Mouse (Mus musculus) c-Kit-negative CD71-positive TER-119-positive erythroid progenitor cells, embryonic 14.5 days (primary cell): ENCODE measurements around the gene Psph.
A peak's percentile ranks its signal among the peaks of the same experiment; 100 is the strongest.
"Not testable (repeated sequence)": the region's sequence is repeated elsewhere in the genome, so short reads cannot be mapped to it uniquely, and the experiment has no call there.

ENCODE experiments used
- DNase-seq: peaks from one replicate; pipeline ENCODE4 v3.0.0-alpha.2; 2013; ENCODE audit warnings: low read depth, low spot score

The Psph gene

DNA sequence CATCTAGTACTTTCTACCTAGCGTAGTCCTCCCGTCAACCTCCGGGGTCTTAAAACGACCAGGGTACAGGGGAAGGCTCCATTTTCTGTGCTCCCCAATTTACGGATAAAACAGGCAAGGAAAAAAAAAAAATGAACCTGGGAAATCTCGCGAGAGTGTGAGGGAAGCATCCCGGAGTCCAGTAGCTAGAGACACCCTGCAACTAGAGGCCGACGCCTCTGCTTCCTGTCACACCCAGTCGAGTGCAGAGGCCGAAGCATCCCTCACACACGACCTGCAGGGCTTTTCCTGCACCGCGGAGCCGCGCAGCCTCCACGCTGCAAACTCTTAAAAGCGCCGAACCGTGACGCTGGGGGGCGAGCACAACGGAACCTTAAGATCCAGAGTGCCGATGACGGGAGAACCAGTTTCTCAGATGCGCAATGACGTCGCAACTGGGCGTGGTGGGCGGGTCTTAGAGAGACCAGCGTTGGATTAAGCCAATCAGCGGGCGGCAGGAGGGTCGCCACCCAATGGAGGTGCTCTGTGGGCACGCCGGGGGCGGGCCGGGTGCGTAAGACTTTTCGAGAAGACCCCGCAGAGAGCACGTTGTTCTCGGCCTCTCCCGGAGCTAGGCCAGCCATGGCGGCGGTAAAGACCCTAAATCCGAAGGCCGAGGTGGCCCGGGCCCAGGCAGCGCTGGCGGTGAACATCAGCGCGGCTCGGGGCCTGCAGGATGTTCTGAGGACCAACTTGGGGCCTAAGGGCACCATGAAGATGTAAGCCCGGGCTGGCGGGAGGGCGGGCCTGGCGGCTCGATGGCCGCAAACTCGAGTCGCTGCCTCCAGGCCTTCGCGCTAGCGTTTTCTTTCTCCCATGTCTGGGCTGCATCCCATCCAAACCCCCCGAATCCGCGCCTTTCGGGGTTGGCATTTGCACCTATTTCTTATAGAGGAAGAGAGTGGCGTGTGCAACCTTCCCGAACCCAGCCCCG lies at the start of gene Psph:
Gene Psph, minus strand, starts transcription at position 632 of the 973 bp plus-strand sequence.
- peak; percentile 98 for DNase-seq

DNA sequence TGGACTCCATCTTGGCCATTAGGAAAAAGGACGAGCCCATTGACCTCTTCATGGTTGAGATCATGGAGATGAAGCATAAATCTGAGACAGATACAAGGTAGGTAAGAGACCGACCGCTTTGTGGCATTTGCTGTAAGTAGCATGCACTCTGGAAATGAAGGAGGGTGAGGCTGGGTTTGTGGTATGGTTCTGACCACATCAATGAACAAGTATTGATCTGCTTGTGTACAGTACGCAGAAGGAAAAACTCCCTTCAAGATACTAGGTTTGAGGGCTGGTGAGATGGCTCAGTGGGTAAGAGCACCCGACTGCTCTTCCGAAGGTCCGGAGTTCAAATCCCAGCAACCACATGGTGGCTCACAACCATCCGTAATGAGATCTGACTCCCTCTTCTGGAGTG lies 3.3 kb upstream of the Psph start:
- not testable (repeated sequence) for DNase-seq

DNA sequence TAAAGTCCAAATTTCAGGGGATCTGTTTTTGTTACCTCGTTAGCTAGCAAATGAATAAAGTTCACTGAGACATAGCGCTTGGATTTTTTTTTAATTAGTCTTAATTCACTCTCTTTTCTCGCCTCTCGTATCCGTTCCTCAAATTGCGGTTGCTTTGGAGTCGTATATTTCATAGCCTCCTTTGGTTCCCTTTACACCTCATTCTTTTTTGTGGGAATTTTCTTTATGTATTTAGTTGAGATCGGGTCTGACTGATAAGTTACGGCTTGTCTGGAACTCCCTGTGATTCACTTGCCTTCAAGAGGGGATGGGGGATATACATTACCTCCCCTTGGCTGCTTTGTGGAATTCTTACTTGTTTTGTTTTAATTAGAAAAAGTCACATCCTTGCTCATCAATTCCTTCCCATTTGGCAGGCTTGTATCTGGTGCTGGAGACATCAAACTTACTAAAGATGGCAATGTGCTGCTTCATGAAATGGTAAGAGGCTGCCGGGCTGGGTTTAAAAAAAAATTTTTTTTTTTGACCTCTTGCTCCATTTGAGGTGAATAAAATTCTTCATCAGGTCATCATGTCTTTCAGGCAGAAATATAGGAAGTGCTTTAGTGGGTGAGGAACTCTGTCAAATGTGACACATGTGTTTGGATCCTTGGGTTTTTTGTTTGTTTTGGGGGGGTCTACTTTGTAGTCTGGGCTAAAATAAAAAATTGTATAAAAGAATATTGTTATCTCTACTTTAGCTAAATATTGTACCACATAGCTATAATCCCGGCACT lies 757 bp upstream of the Psph start:
- DNase-seq, result no peak

DNA sequence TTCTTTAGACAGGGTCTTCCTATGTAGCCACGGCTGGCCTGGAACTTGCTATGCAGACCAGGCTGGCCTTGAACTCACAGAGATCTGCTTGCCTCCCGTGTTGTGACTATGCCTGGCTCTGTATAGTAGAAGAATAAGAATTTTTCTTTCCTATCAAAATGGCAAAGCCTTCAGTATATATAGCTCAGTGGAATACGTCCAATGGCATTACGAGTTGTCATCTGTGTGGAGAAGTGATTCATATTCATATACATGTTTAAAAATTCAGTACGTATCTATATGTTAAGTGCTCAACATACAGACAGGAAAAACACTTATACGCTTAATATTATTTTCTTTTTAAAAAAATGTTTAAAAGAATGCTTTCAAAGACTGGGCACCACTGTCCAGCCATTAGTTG lies 1.1 kb downstream of the Psph start:
- DNase-seq, result no peak

DNA sequence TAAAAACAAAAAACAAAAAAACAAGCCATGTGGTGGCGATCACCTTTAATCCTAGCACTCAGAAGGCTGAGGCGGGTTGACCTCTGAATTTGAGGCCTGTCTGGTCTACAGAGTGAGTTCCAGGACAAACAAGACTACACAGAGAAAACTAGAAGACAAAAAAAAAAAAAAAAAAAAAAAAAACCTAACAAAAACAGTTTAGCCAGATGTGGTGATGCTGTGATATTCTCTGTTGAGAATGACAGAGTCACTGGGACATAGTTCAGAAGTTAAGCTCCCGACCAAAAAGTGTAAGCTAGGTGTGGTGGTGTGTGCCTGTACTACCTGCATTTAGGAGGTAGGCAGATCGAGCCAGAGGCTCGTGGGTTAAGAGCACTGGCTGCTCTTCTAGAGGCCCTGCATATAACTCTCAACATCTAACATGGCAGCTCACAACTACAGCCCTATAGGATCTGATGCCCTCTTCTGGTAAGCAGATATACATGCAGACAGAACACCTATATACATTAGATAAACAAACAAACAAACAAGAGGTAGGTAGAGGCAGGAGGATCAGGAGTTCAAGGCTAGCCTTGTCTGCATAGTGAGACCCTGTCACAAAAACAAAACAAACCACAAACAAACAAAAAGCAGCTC lies 1.9 kb downstream of the Psph start:
- no peak for DNase-seq

DNA sequence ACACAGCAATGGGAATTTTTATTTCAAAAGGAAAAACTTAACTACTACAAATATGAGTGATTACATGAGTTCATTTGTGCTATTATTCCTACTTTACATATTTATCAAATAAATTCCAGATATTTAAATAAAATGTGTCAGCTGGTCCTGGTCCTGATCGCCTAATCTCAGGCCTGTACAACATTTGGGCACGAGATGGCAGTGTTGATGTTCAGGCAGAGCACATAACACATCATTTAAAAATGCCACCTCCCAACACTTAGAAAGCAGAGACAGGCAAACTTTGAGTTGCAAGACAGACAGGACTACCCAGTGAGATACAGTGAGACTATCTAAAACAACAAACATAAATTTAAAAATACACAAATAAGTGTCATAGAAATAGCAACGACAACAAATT lies 5.0 kb downstream of the Psph start:
- DNase-seq, result no peak

DNA sequence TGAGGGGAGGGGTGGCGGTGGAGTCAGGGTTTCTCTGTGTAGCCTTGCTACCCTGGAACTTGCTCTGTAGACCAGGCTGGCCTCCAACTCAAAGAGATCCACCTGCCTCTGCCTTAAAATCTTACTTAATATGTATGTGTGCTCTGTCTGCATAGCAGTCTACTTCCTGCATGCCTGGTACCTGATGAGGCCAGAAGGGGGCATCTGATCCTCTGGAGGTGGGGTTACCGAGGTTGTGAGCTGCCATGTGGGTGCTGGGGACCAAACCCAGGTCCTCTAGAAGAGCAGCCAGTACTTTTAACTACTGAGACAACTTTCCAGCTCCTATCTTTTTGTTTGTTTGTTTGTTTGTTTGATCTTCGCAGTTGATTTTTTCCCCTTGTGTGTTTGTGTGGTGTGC lies 7.1 kb downstream of the Psph start:
- DNase-seq, result no peak

DNA sequence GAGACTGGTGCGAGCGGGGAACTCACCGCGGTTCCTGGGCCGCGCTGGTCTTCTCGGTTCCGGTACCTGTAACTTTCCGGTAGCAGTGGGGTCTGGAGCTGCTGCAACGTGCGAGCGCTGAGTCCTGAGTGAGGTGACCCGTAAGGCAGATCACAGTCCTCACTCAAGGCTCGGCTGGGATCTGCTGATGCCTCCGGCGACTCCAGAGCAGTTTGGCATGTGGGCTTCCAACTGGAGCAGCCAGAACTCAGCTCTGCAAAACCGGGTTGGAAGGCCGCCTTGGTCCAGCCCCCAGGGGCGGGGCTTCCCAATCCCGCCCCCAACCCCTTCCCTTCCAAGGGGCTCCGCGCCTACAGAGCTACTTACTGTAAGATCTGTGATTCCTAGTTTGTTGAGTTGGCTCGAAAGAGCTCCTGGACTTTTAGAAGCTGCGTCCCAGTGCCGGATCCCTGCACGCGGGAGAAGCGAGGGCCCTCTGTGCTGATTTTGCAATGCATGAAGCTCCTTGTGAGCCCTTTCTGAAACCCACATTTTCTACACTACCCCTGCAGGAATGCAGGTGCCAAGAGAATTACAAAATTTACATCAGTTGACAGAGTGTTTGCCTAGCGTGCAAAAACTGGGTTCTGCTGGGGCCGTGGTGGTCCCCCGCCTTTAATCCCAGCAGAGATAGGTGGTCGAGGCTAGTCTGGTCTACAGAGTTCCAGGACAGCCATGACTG lies 8.1 kb downstream of the Psph start:
- peak; percentile 39 for DNase-seq

DNA sequence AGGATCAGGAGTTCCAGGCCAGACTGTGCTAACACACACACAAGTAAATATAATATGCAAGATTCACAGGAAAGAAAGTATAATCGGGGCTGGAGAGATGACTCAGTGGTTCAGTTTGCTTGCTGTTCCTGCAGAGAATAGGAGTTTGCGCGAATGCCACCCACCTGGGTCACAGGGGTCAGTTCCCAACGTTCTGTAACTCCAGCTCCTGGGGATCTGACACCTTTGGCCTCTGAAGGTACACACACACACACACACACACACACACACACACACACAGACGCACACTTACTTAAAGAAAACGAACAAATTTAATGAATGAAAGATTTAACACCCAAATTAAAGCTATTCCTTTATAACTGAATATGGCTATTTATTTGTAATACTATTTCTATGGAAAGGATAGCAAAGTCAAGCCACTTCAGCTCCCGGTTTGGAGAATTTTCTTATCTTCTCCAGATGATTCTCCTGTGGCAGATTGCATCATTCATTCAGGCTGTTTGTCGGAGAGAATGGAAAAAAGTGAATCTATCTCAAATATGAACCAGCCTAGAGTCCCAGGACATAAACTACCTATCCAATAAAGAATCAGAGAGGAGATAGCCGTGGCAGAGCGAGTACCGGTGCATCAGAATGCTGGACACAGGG lies 8.8 kb downstream of the Psph start:
- no peak for DNase-seq

DNA sequence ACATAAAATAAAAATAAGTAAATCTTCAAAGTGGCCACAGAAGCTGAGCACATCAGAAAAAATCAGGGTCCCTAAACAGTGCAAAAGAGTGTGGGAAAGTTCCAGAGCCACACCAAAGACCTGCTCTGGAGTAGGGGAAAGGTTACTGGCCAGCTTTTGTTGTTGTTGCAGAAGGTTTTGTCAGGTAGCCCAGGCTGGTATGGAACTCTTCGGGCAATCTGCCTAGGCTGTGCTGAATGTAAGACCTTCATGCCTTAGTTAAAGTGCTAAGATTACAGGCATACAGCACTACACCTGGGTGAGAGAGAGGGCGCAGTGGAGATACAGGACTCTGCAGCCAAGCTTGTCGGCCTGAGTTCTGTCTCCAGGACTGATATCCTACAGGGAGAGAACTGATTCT lies 12.6 kb downstream of the Psph start:
- no peak for DNase-seq

DNA sequence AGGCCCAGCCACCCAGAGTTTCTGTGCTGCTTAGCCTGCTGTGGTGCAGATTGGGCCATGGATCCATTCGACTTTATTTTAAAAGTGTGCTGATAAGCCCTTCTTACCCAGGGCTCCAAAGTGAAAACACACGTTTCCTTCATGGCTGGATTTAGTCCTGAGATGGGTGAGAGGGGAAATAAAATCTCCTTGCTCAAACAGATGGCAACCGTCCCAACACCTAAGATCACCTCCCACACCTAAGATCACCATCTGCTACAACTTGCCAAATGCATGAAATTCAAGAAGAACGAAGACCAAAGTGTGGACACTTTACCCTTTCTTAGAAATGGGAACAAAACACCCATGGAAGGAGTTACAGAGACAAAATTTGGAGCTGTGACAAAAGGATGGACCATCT lies 13.9 kb downstream of the Psph start:
- DNase-seq, result not testable (repeated sequence)

DNA sequence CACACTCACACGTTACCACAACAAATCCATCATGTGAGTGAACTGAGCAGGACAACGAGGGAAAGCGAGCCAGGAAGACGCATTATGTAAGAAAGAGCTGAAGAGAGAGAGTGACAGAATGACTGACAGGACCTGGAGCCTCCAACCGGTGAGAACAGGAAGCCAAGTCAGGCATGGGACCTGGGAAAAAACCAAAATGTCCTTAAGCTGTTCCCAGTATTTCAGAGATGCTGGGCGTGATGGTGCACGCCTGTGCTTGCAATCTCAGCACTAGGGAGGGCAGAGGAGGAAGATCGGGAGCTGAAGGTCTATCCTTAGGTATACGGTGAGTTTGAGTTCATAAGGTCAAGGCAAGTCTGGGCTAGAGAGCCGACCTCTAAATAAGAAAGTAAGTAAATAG lies 14.8 kb downstream of the Psph start:
- no peak for DNase-seq

DNA sequence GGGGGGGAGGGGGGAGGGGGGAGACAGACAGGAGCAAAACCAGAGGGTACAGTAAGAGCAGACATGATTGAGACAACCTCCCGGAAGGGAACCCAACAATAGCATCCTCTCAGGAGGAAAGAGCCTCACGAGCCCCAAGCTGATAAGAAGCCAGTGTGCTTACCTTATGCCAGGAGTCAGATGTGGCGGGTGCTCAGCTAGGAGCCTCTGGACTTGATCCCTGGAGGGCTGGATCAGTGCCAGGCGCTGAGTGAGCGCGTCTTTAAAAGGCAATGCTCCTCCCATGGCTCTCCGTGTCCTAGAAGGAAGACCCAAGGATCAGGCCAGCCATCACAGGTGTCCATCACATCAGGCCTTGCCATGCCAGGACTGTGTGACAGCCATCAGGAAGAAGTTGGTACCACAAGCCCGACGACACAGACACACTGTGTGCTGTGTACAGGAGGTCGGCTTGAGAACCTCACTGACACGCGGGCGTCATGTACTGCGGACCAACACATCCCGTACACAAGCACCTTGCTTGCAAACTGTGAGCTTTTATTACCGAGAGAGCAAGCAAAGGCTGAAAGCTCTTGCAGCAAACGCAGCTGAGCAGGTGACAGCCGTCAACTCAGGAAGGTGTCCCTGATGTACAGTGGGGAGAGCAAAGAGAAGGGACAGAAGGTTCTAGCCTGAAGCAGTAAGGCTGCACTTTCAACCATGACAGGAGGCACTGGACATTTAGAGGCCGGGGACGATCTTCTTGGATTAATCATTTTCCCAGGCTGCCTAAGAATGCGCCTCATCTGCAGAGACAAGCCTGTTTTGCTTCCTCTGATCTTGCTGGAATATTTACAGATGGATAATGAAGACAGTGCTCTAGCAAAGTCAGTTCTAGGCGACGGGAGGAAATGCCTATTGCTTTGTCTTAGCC lies 16.6 kb downstream of the Psph start:
- DNase-seq, result no peak

DNA sequence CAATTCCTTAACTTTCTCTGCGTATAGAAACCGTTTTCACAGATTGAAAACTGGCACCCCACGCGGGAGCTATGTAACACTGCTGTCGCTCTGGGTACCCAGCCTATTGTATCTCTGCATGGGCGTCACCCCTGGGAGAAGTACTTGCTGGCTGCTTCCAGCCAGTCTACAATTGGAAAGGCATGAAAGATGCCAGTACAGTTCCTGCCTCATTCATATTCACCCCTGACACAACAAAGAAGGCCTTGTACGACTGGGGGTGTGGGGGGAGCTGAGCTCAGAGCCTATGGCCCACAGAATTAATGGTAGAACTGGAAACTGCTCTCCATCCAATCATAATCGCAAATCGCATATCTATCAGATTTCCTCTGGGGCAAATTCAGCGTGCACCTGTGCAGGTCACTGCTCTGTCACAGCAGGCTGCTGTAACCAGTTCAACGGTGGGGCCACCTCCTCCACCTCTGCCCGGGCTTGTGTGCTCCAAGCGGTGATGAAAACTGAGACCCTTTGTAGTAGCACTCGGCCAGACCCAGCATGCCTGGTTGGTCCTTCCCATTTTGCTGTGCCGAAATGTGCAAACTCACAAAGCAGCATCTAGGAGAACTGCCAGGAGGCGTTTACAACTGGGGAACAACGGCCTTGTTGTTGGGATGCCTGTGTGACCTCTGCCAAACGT lies 25.2 kb downstream of the Psph start:
- no peak for DNase-seq

DNA sequence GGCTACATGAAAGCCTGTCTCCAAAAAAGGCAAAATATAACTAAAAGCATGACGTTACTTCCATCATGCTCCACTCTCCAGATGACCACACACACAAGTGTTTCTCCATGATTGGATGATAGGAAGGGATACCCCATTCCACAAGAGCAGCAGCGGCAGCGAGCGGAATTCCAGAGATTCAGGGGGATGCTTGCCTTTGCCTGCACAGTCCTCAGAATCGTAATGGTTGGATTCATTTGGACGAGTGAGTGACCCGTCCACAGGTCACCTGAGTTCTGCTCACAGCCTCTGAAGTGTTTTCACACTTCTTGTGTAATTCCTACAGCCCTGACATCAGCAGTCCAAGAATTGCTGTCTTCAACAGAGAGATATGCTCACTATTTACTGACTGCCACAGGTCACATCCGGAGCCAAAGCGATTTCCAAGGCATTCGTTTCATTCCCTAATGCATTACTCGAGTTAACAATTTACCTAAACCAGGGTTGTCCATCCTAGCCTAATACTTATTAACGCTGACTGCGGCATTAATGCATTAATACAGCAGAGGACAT lies 27.2 kb downstream of the Psph start:
- DNase-seq, result no peak

DNA sequence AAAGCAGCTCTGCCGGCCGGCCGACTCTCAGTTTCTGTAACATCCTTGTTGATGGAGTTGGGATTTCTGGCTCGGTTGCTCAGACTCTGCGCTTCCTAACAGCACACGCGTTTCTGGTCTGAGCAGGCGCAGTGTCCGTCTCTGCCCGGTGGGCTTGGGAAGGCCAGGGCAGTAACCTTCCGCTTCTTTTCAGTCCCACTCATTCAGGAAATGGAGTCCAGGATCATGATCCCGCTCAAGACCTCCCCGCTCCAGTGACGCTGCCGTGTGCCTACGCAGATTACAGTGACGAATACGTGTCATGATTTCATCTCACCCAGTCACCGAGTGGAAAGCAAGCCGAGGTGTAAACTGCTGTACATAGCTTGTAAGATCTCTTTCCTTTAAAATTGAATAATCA lies 30.4 kb downstream of the Psph start:
- DNase-seq, result no peak

DNA sequence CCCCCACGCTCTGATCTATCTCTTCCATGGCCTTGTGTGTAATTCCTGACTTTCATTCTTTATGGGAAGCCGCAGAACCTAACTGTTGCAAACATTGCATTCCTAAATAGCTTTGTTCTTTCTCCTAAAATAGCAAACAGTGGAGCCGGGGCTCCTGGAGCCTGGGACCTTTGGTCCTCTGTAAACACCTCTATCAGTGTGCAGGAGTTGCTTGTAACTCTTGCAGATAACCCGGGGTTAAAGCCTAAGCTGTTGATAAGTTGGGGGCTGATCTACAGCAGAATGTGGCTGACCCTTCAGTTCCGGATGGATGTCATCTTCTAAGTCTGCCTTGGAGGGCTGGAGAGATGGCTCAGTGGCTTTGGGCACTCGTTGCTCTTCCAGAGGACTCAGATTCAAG lies 43.2 kb downstream of the Psph start:
- DNase-seq, result no peak

DNA sequence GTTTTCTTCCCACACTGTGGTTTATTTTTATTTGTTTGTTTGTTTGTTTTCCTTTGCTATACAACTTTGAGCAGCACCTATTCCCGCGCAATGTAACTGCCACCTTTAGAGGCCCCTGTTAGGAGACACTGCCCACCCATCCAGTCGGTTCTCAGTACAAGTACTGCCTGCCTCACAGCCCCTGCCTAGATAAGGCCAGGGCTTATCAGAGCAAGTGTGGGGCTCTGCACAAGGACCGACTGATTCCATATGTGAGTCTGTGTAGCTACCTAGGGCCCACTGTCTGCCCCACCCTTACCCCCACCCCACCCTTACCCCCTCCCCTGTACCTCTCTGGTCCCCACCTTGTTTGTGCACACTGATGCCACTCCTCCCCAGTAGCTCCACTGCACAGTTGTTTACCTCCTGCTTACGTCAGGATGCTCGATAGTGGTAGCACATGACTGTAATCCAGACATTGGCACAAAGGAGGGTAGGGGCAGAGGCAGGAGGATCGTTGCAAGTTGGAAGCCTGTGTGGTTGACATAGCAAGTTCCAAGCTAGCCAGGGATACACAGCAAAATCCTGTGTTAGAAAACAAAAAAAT lies 44.3 kb downstream of the Psph start:
- DNase-seq, result no peak

DNA sequence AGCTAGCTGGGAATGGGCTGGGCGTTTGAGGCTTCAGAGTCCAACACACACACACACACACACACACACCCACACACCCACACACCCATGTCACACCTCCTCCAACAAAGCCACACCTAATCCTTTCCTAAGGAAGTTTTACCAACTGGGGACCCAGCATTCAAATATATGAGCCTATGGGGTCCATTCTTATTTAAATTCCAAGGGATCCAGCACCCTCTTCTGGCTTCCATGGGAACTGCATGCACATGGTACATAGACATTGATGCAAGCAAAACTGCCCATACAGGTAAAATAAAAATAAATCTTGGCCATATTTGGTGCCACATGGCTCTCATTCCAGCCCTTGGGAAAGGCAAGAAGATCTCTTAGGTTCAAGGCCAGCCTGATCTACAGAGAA lies 46.3 kb downstream of the Psph start:
- DNase-seq, result no peak
